Mouse (Mus musculus): ENCODE measurements around the gene Sh3pxd2a. TPM values are rescaled to one million over a fixed set of nuclear protein-coding genes. Genes with fewer than 3 reads are reported as not detected.

Sh3pxd2a gene
- total and polyA plus RNA-seq, 2 experiments from 2014 or later = 3.4 to 47.2 TPM

- ATAC-seq (ENCODE audit: insufficient read depth, low read depth) (no peak), DNase-seq (ENCODE audit: low spot score) (no peak)
- H3K27me3 ChIP-seq (ENCODE audit: control insufficient read depth, insufficient read depth, low read length) = no peaks in the 10 kb centered on the region
- H3K4me1 ChIP-seq (ENCODE audit: control insufficient read depth, insufficient read depth) = no peaks in the 10 kb centered on the region
- TF ChIP-seq EP300 (IDR thresholded peaks at IDR 0.05; ENCODE audit: low read depth) = no peak
- TF ChIP-seq CTCF (IDR thresholded peaks at IDR 0.05; ENCODE audit: low read depth) = no peak
- H3K4me3 ChIP-seq (ENCODE audit: low read depth, low read length) = no peak overlapping the region
- H3K36me3 ChIP-seq (replicated peaks; ENCODE audit: control insufficient read depth, insufficient read depth, low read length) = 0 out of 2 replicates have a peak, but pooled peaks cover 3% of the 10 kb centered on the region
- H3K4me2 ChIP-seq (ENCODE audit: low read depth, low read length) = no peak overlapping the region
- H3K9me3 ChIP-seq (replicated peaks; ENCODE audit: control insufficient read depth, low read length) = no peaks in the 10 kb centered on the region
- 71% methylated on average over 5 of the region's 5 CpGs for WGBS
- no peak overlapping the region for H3K27ac ChIP-seq (ENCODE audit: low read depth)
- no peak overlapping the region for H3K9ac ChIP-seq (replicated peaks; ENCODE audit: low read depth, low read length)
These were observed 85.1 kb downstream of the Sh3pxd2a start for GRCm38 (mm10) chr19:47379141-47379540.

GRCm38 (mm10) chr19:47374916-47375573 lies 89.2 kb downstream of the Sh3pxd2a start:
- 89% methylated on average over 8 of the region's 8 CpGs for WGBS
- TF ChIP-seq EP300 (IDR thresholded peaks at IDR 0.05; ENCODE audit: low read depth) (no peak), CTCF (IDR thresholded peaks at IDR 0.05; ENCODE audit: low read depth) (no peak)
- no peak overlapping the region for H3K4me2 ChIP-seq (ENCODE audit: low read depth, low read length)
- H3K27ac ChIP-seq (ENCODE audit: low read depth) = no peak overlapping the region
- no peaks in the 10 kb centered on the region for H3K4me1 ChIP-seq (ENCODE audit: control insufficient read depth, insufficient read depth)
- DNase-seq (ENCODE audit: low spot score) (no peak), ATAC-seq (ENCODE audit: insufficient read depth, low read depth) (no peak)
- H3K27me3 ChIP-seq (ENCODE audit: control insufficient read depth, insufficient read depth, low read length) = no peaks in the 10 kb centered on the region
- H3K9ac ChIP-seq (replicated peaks; ENCODE audit: low read depth, low read length) = no peak overlapping the region
- 0 out of 2 replicates have a peak, but pooled peaks cover 7% of the 10 kb centered on the region for H3K36me3 ChIP-seq (replicated peaks; ENCODE audit: control insufficient read depth, insufficient read depth, low read length)
- no peak overlapping the region for H3K4me3 ChIP-seq (ENCODE audit: low read depth, low read length)
- H3K9me3 ChIP-seq (replicated peaks; ENCODE audit: control insufficient read depth, low read length) = no peaks in the 10 kb centered on the region

- DNase-seq (ENCODE audit: low spot score) (no peak), ATAC-seq (ENCODE audit: insufficient read depth, low read depth) (peak; percentile 24; the same call in 1 of the 2 replicates)
- no peak overlapping the region for H3K9ac ChIP-seq (replicated peaks; ENCODE audit: low read depth, low read length)
- H3K27me3 ChIP-seq (ENCODE audit: control insufficient read depth, insufficient read depth, low read length) = no peaks in the 10 kb centered on the region
- no peaks in the 10 kb centered on the region for H3K9me3 ChIP-seq (replicated peaks; ENCODE audit: control insufficient read depth, low read length)
- 46% methylated on average over 4 of the region's 4 CpGs for WGBS
- H3K36me3 ChIP-seq (replicated peaks; ENCODE audit: control insufficient read depth, insufficient read depth, low read length) = 0 out of 2 replicates have a peak, but pooled peaks cover 7% of the 10 kb centered on the region
- TF ChIP-seq CTCF (IDR thresholded peaks at IDR 0.05; ENCODE audit: low read depth) = peak; percentile 66
- TF ChIP-seq EP300 (IDR thresholded peaks at IDR 0.05; ENCODE audit: low read depth) = no peak
- no peaks in the 10 kb centered on the region for H3K4me1 ChIP-seq (ENCODE audit: control insufficient read depth, insufficient read depth)
- H3K4me3 ChIP-seq (ENCODE audit: low read depth, low read length) = no peak overlapping the region
- H3K27ac ChIP-seq (ENCODE audit: low read depth) = no peak overlapping the region
- no peak overlapping the region for H3K4me2 ChIP-seq (ENCODE audit: low read depth, low read length)
These were observed 89.8 kb downstream of the Sh3pxd2a start for GRCm38 (mm10) chr19:47374440-47374839.

- H3K4me3 ChIP-seq (ENCODE audit: low read depth, low read length) = no peak overlapping the region
- H3K36me3 ChIP-seq (replicated peaks; ENCODE audit: control insufficient read depth, insufficient read depth, low read length) = 0 out of 2 replicates have a peak, but pooled peaks cover 7% of the 10 kb centered on the region
- DNase-seq (ENCODE audit: low spot score) (no peak), ATAC-seq (ENCODE audit: insufficient read depth, low read depth) (no peak)
- H3K9me3 ChIP-seq (replicated peaks; ENCODE audit: control insufficient read depth, low read length) = no peaks in the 10 kb centered on the region
- H3K9ac ChIP-seq (replicated peaks; ENCODE audit: low read depth, low read length) = no peak overlapping the region
- no peaks in the 10 kb centered on the region for H3K27me3 ChIP-seq (ENCODE audit: control insufficient read depth, insufficient read depth, low read length)
- H3K27ac ChIP-seq (ENCODE audit: low read depth) = no peak overlapping the region
- no peak overlapping the region for H3K4me2 ChIP-seq (ENCODE audit: low read depth, low read length)
- TF ChIP-seq CTCF (IDR thresholded peaks at IDR 0.05; ENCODE audit: low read depth) (no peak), EP300 (IDR thresholded peaks at IDR 0.05; ENCODE audit: low read depth) (no peak)
- 67% methylated on average over 5 of the region's 5 CpGs for WGBS
- peaks cover 10% of the 10 kb centered on the region for H3K4me1 ChIP-seq (ENCODE audit: control insufficient read depth, insufficient read depth)
These were observed 92.2 kb downstream of the Sh3pxd2a start for GRCm38 (mm10) chr19:47372044-47372443.

- TF ChIP-seq CTCF (IDR thresholded peaks at IDR 0.05; ENCODE audit: low read depth) = no peak
- no peaks in the 10 kb centered on the region for H3K9me3 ChIP-seq (replicated peaks; ENCODE audit: control insufficient read depth, low read length)
- no peak overlapping the region for H3K4me2 ChIP-seq (ENCODE audit: low read depth, low read length)
- no peak overlapping the region for H3K9ac ChIP-seq (replicated peaks; ENCODE audit: low read depth, low read length)
- no peak overlapping the region for H3K4me3 ChIP-seq (ENCODE audit: low read depth, low read length)
- no peaks in the 10 kb centered on the region for H3K27me3 ChIP-seq (ENCODE audit: control insufficient read depth, insufficient read depth, low read length)
- no peak for DNase-seq (ENCODE audit: low spot score)
- H3K4me1 ChIP-seq (ENCODE audit: control insufficient read depth, insufficient read depth) = peaks cover 15% of the 10 kb centered on the region
- no peak overlapping the region for H3K27ac ChIP-seq (ENCODE audit: low read depth)
- H3K36me3 ChIP-seq (replicated peaks; ENCODE audit: control insufficient read depth, insufficient read depth, low read length) = 0 out of 2 replicates have a peak, but pooled peaks cover 7% of the 10 kb centered on the region
- ATAC-seq (ENCODE audit: insufficient read depth, low read depth) = no peak
- WGBS = 88% methylated on average over 11 of the region's 11 CpGs
These were observed 92.7 kb downstream of the Sh3pxd2a start for GRCm38 (mm10) chr19:47371521-47371920.

GRCm38 (mm10) chr19:47369008-47369407 lies 95.2 kb downstream of the Sh3pxd2a start:
- H3K36me3 ChIP-seq (replicated peaks; ENCODE audit: control insufficient read depth, insufficient read depth, low read length) = peaks cover 11% of the 10 kb centered on the region
- no peak; the same call in 1 of the 2 replicates for TF ChIP-seq CTCF (IDR thresholded peaks at IDR 0.05; ENCODE audit: low read depth)
- no peak for TF ChIP-seq EP300 (IDR thresholded peaks at IDR 0.05; ENCODE audit: low read depth)
- peak; percentile 64; the same call in 1 of the 2 replicates for ATAC-seq (ENCODE audit: insufficient read depth, low read depth)
- no peak overlapping the region for H3K4me3 ChIP-seq (ENCODE audit: low read depth, low read length)
- no peak overlapping the region for H3K27ac ChIP-seq (ENCODE audit: low read depth)
- peaks cover 17% of the 10 kb centered on the region for H3K4me1 ChIP-seq (ENCODE audit: control insufficient read depth, insufficient read depth)
- H3K9me3 ChIP-seq (replicated peaks; ENCODE audit: control insufficient read depth, low read length) = no peaks in the 10 kb centered on the region
- no peak overlapping the region for H3K9ac ChIP-seq (replicated peaks; ENCODE audit: low read depth, low read length)
- H3K27me3 ChIP-seq (ENCODE audit: control insufficient read depth, insufficient read depth, low read length) = no peaks in the 10 kb centered on the region
- WGBS = 42% methylated on average over 3 of the region's 3 CpGs
- no peak for DNase-seq (ENCODE audit: low spot score)
- H3K4me2 ChIP-seq (ENCODE audit: low read depth, low read length) = no peak overlapping the region

Data from heart, postnatal 0 days (tissue).